Mouse (Mus musculus) regulatory T cell (primary cell): ENCODE results near the gene Prr5l.

Experiments
- in situ Hi-C: fragments of 300-600 bp; cut with MboI, MseI; formaldehyde crosslinking; loops from one replicate; pipeline ENCODE4 v1.15.1; 2025; ENCODE audit warnings: high pct_unique_total_duplicates

Gene Prr5l

GRCm38 (mm10) chr2:101882998-101883397 lies at the start of gene Prr5l:
Gene Prr5l, minus strand, starts transcription at chr2:101883027.
- in situ Hi-C loops, result no loop called here

DNA sequence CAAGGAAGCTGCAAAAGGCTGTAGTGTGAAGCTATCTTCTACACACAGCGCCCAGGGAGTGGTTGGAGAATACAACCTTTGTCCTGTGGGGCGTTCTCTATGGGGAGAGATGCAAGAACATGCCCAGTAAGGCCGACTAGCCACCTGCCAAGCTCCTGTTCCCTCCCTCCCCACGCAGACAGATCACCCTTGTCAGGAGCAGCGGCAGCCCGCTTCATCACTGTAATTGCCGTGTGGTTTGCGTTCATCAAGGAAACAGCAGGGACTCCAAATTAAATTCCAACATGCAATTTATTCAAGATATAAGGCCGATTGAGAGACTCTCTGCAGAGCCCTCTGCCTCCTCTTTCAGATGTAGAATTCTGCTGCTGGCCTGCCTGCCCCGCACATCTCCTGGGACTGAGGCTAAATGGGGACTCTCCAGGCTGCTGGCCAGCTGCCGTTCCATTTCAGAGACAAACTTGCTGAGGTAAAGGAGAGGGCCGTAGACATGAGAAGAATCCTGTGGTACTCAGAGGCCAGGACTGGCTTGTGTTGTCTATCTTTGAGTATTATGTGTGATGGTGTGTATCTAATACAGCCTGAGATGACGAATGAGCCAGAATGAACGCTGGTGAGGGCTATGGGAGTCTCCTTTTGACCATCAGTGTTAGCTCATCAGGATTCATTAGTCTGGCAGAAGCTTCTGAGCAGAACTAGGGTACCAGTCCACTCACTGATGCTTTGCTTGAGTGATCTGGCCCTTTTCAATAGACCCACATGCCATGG lies 49.5 kb upstream of the Prr5l start:
- in situ Hi-C loops, result no loop called here

- in situ Hi-C loops, result no loop called here
Measured at GRCm38 (mm10) chr2:101925591-101926188, 42.9 kb upstream of the Prr5l start.

GRCm38 (mm10) chr2:101925183-101925582 lies 42.4 kb upstream of the Prr5l start:
- in situ Hi-C loops, result no loop called here

DNA sequence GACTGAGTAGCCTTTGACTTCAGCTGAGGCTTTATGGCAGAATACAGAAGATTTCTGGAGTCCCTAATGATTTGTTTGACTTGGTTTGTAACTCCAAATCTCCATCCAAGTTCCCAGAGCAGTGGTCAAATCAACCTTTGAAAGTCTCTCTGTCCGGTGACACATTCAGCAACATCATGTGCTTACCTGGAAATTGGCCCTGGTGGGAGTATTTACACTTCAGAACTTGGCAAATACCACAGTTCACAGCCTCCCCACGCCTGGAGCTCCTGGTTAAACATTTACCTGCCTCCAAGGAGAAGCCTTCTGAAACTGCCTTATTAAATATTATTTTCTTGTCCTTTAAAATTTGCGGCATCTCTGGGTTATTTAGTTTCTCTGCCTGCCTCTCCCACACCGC lies 40.4 kb upstream of the Prr5l start:
- in situ Hi-C loops, result loop anchor here (5.0 kb wide), 1 partner anchor 71 kb away; no protein-coding TSS in a partner anchor

GRCm38 (mm10) chr2:101922302-101922701 lies 39.5 kb upstream of the Prr5l start:
- in situ Hi-C loops, result loop anchor here (5.0 kb wide), 1 partner anchor 70 kb away; no protein-coding TSS in a partner anchor

GRCm38 (mm10) chr2:101920136-101920554 lies 37.3 kb upstream of the Prr5l start:
- in situ Hi-C loops, result loop anchor here (5.0 kb wide), 1 partner anchor 68 kb away; no protein-coding TSS in a partner anchor

- in situ Hi-C loops, result no loop called here
Measured at GRCm38 (mm10) chr2:101918518-101918917, 35.7 kb upstream of the Prr5l start.

GRCm38 (mm10) chr2:101909326-101910080 lies 26.7 kb upstream of the Prr5l start:
- in situ Hi-C loops, result loop anchor here (5.0 kb wide), 3 partner anchors 163 to 543 kb away; partner anchors contain the start of gene Fjx1

DNA sequence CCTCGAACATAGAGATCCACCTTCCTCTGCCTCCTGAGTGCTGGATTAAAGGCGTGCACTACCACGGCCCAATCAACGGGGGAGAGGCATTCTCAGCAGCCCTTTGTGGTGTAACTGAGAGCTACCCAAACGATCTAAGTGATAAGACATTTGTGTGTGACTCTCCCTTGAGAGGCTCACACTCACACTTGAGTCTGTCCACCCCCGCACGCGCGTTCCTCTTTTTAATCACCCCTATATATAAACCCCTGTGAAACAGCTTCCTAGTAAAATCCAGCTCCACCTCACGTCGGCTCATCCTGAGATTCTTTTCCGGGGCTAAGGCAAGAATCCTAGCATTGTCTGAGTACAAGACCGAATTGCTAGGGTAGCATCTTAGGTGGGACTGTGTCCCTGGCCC lies 25.9 kb upstream of the Prr5l start:
- in situ Hi-C loops, result loop anchor here (5.0 kb wide), 2 partner anchors 164 to 294 kb away; no protein-coding TSS in a partner anchor

DNA sequence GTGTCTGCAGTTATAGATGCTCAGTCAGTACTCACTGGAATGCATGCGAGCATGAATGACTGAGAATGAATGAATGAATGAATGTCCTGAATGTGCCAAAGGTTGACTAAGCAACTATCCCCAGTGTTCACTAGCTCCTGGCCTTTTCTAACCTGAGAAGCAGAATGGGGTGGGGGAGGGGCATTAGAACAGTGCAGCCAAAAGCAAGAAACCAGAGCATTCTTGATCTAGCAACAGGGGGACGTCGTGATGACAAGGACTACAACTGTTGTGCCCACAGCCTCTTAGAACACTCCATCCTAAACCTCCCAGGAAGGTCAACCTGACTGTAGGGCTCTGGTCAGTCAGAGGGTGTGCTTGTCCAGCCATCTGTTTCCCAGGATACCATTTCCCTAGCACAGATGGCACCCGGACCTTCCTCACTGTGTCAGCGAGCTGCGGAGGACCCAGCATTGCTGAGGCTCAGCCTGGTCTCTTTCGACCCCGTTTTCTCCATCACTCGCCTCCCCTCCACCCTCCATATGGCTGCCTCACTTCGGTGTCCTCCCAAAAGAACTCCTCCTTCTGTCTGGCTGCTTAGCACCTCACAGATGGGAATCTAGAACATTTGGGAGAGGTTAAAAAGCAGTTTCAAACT lies 24.7 kb upstream of the Prr5l start:
- in situ Hi-C loops, result loop anchor here (5.0 kb wide), 2 partner anchors 165 to 295 kb away; no protein-coding TSS in a partner anchor

DNA sequence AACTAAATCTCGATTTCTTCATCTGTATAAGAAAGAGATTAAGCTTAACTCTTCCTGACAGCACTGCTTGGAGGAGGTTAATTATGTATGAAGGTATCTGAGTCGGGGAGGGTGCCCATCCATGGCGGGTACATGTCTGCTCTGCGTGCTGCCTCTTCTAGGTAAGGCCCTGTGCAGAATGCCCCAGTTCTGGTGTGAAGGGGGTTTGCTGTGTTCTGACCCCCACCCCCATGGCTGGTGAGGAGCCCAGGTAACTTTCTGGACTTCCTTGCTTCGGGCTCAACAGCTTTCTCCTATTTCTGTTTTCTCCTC lies 23.5 kb upstream of the Prr5l start:
- in situ Hi-C loops, result loop anchor here (5.0 kb wide), 2 partner anchors 166 to 296 kb away; no protein-coding TSS in a partner anchor

DNA sequence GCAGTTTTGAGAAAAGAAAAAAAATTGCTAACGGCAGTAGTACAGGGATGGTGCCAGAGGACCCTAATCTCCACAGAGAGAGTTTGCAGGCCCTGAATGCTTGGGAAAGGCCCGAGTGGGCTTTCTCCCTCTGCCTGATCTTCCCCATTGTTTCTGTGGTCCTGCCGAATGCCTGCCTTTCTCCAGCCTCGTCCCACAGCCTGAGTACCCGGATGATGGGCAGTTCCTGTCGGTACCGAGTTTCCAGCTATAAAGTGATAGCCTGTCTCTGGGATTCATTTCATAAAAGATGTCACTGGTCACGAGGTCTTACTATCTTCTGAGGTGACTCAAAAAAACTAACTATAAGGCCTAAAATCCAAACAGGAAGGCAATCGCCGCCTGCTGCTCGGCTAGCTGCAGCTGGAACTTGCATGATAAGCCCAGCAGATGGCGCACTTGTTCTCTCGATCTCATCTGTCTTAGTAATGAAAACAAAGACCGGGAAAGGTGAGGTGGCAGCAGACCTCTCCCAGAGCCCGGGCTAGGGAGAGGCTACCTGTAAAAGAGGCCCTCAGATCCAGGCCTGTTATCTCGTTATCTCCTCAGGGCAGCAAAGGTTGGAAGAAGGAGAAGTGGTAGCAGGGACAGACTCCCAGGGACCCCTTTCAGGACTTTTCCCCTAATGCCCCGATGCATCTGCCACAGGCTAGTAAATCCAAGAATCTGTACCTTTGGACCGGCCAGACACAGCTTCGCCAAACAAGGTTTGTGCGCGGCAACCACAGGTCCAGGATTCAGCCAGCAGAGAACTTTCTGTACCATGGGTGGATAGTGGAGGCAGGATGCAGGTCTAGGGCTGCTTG lies 22.9 kb upstream of the Prr5l start:
- in situ Hi-C loops, result loop anchor here (5.0 kb wide), 2 partner anchors 167 to 297 kb away; no protein-coding TSS in a partner anchor

DNA sequence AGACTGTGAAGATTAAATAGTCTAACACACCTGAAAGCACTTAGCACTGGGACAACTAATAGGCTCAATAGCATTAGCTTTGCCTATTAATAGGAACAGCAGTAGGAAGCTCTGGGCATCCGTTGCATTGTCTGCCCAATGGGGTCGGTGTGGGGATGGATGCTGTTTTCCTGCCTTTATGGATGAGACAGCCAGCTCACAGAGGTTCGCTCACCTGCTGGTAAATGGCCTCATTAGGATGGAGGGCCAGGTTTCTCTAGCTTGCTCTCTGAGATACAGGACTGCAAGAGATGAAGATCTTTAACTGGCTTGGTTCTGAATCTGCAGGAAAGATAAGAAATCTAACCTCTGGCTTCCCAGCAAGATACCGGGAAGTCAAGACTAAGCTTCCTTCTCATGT lies 19.4 kb upstream of the Prr5l start:
- in situ Hi-C loops, result loop anchor here (5.0 kb wide), 1 partner anchor 390 kb away; no protein-coding TSS in a partner anchor

DNA sequence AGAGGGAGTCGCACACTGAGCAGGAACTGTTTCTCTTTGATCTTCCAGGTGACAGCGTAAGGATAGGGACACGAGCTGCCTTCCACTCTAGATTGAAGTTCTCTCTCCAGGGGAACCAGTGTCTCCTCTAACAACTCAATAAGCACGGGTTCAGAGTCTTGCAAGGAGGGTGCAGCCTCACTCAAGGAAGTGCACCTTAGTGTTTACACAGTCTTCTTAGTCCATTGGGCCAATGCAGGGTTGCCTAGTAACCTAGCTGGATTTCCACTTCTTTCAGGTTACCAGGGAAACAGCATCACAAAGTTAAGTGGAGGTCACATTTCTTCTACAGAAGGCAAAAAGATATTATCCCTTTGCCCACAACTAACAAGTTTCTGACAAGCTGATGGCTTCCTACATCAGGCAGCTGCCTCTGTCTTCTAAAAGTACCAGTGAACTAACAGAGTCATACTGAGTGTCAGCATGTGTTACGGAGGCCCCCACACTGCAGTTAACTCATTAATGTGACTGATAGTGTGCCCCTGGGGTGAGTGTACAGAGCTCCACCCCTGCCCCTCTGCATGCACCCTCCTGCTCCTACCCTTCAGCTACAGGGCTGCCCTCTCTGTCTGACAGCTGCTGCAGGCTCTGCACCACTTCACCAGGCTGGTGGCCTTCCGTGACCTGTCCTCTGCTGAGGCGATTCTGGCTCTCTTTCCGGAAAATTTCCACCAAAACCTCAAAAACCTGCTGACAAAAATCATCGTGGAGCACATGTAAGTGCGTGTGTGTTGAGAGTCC lies 13.8 kb upstream of the Prr5l start:
- in situ Hi-C loops, result no loop called here

DNA sequence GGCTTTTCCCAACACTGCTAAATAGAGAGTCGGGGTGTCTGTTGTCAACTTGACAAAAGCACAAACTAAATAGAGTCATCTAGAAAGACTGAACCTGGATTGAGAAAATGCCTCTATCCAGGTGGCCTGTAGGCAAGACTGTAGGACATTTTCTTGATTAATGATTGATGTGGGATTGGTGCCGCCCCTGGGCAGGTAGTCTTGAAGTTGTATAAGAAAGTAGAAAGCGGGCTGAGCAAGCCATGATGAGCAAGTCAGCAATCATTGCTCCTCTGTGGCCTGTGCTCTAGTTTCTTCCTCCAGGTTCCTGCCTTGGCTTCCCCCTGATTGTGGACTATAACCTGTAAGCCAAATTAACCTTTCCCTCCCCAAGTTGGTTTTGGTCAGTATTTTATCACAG lies 11.3 kb upstream of the Prr5l start:
- in situ Hi-C loops, result no loop called here

- in situ Hi-C loops, result no loop called here
Measured at GRCm38 (mm10) chr2:101891143-101891542, 8.3 kb upstream of the Prr5l start.

GRCm38 (mm10) chr2:101888886-101889285 lies 6.1 kb upstream of the Prr5l start:
- in situ Hi-C loops, result no loop called here

- in situ Hi-C loops, result no loop called here
Measured at GRCm38 (mm10) chr2:101885768-101886438, 3.1 kb upstream of the Prr5l start, which contains the start of gene Commd9. Gene Commd9, plus strand, starts transcription at chr2:101886247.
